In the genomic region with DNA sequence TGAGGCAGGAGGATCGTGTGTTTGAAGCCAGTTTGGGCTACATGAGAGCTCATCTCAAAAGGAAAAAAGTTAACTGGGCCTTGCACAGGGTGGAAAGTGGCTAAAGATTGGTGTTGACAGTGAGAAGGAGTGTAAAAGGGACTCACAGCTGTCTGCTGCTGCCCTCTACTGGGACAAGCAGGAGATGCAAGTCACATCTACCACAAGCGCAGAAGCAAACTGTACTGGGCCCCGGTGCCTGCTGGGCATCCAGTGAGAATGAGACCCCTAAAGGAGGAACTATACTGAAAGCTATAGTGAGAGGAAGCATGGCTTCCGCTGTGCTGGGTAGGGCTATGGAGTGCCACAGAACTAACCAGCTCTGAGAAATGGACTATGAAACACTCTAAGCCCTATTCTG, we compare ENCODE assay signal across 9 mouse cellular contexts. TPM values are rescaled to one million over a fixed set of nuclear protein-coding genes. Genes with fewer than 3 reads are reported as not detected.
DNase-seq lines count a peak whose midpoint lies in the region; ATAC-seq and TF ChIP-seq lines count a peak whose summit lies in the region.
"Had no signal": no experiment of that assay in that cellular context is flagged by ENCODE, and none has a peak within 500 bp of the region (broad histone marks: within the 10 kb centered on the region; RNA-seq: fewer than 3 reads in every experiment).

No protein-coding gene starts in this region.

- no peaks in the 10 kb centered on the region for H3K9me3 ChIP-seq in embryonic facial prominence, embryonic 15.5 days (replicated peaks)
- H3K9me3 ChIP-seq in heart, embryonic 10.5 days, result no peaks in the 10 kb centered on the region
- no peaks in the 10 kb centered on the region for H3K9me3 ChIP-seq in kidney, embryonic 16.5 days (ENCODE audit: low read length)
- H3K9me3 ChIP-seq in stomach, embryonic 14.5 days (ENCODE audit: control insufficient read depth, low read depth, low read length), result no peaks in the 10 kb centered on the region

- H3K4me2 ChIP-seq in embryonic facial prominence, embryonic 15.5 days (replicated peaks), result no peak overlapping the region
- H3K4me2 ChIP-seq in kidney, embryonic 16.5 days (replicated peaks; ENCODE audit: low read depth, low read length), result no peak overlapping the region
- no peak overlapping the region for H3K4me2 ChIP-seq in stomach, embryonic 14.5 days (replicated peaks; ENCODE audit: low read depth, low read length)

- H3K9ac ChIP-seq in embryonic facial prominence, embryonic 15.5 days, result no peak overlapping the region
- H3K9ac ChIP-seq in kidney, embryonic 16.5 days (replicated peaks; ENCODE audit: low read length), result no peak overlapping the region
- no peak overlapping the region for H3K9ac ChIP-seq in stomach, embryonic 14.5 days (replicated peaks; ENCODE audit: low read depth, low read length)

- H3K4me3 ChIP-seq in bone marrow, adult 2 months (replicated peaks; ENCODE audit: control insufficient read depth, low read depth, low read length), result no peak overlapping the region
- H3K4me3 ChIP-seq in embryonic facial prominence, embryonic 15.5 days (replicated peaks), result no peak overlapping the region
- no peak overlapping the region for H3K4me3 ChIP-seq in heart, embryonic 10.5 days
- no peak overlapping the region for H3K4me3 ChIP-seq in kidney, embryonic 16.5 days (ENCODE audit: low read length)
- H3K4me3 ChIP-seq in stomach, embryonic 14.5 days (ENCODE audit: low read depth, low read length), result no peak overlapping the region
- H3K4me3 ChIP-seq: erythroblast, embryonic 14.5 days had no signal

- peak; percentile 87 for TF ChIP-seq CTCF in bone marrow, adult 2 months (IDR thresholded peaks at IDR 0.05; ENCODE audit: control insufficient read depth, insufficient read depth, low read length)

- TF ChIP-seq POLR2A in bone marrow, adult 2 months (IDR thresholded peaks at IDR 0.05; ENCODE audit: borderline replicate concordance, control insufficient read depth, low read depth, low read length), result no peak

- peak; percentile 65 for DNase-seq in CD4-positive helper T cell, adult 2 months (ENCODE audit: low read depth, low spot score)
- peak; percentile 89 for DNase-seq in heart, embryonic 10.5 days (ENCODE audit: low spot score)
- peak; percentile 75 for DNase-seq in liver
- peak; percentile 74 for DNase-seq in naive thymus-derived CD4-positive, alpha-beta T cell, adult 2 months (ENCODE audit: low read depth)

- H3K4me1 ChIP-seq in bone marrow, adult 2 months (ENCODE audit: control insufficient read depth, insufficient read depth, low read length), result no peaks in the 10 kb centered on the region
- no peaks in the 10 kb centered on the region for H3K4me1 ChIP-seq in embryonic facial prominence, embryonic 15.5 days
- no peaks in the 10 kb centered on the region for H3K4me1 ChIP-seq in heart, embryonic 10.5 days
- H3K4me1 ChIP-seq in kidney, embryonic 16.5 days (ENCODE audit: insufficient read depth, low read length), result no peaks in the 10 kb centered on the region
- H3K4me1 ChIP-seq in stomach, embryonic 14.5 days (ENCODE audit: control insufficient read depth, insufficient read depth, low read length), result no peaks in the 10 kb centered on the region

- H3K36me3 ChIP-seq in embryonic facial prominence, embryonic 15.5 days, result peaks cover 30% of the 10 kb centered on the region
- H3K36me3 ChIP-seq in heart, embryonic 10.5 days, result peaks cover 28% of the 10 kb centered on the region
- H3K36me3 ChIP-seq in kidney, embryonic 16.5 days (ENCODE audit: insufficient read depth, low read length), result peaks cover 24% of the 10 kb centered on the region
- peaks cover 3% of the 10 kb centered on the region; the same call in 1 of the 2 replicates for H3K36me3 ChIP-seq in stomach, embryonic 14.5 days (ENCODE audit: control insufficient read depth, insufficient read depth, low read length)

- WGBS in bone marrow, adult 2 months, result 9% methylated on average over 4 of the region's 4 CpGs
- 15% methylated on average over 4 of the region's 4 CpGs for WGBS in embryonic facial prominence, embryonic 15.5 days
- 13% methylated on average over 4 of the region's 4 CpGs for WGBS in heart, embryonic 10.5 days
- WGBS in kidney, embryonic 16.5 days, result 10% methylated on average over 4 of the region's 4 CpGs
- 14% methylated on average over 4 of the region's 4 CpGs for WGBS in stomach, embryonic 14.5 days

- no peak overlapping the region for H3K27ac ChIP-seq in bone marrow, adult 2 months (ENCODE audit: control insufficient read depth, insufficient read depth, low read depth, low read length, poor library complexity)
- H3K27ac ChIP-seq in embryonic facial prominence, embryonic 15.5 days (replicated peaks), result no peak overlapping the region
- H3K27ac ChIP-seq in heart, embryonic 10.5 days, result no peak overlapping the region
- no peak overlapping the region for H3K27ac ChIP-seq in kidney, embryonic 16.5 days (ENCODE audit: low read length)
- H3K27ac ChIP-seq in stomach, embryonic 14.5 days (ENCODE audit: low read length), result no peak overlapping the region

- peak; percentile 57; the same call in 1 of the 2 replicates for ATAC-seq in embryonic facial prominence, embryonic 15.5 days (ENCODE audit: insufficient number of reproducible peaks, low FRiP score, low TSS enrichment, low read depth)
- ATAC-seq in kidney, embryonic 16.5 days (ENCODE audit: low FRiP score, low TSS enrichment), result peak; percentile 75
- ATAC-seq in stomach, embryonic 14.5 days (ENCODE audit: insufficient number of reproducible peaks, insufficient read depth, low FRiP score, low read depth), result peak; percentile 64; the same call in 1 of the 2 replicates

- no peaks in the 10 kb centered on the region for H3K27me3 ChIP-seq in embryonic facial prominence, embryonic 15.5 days
- H3K27me3 ChIP-seq in heart, embryonic 10.5 days (ENCODE audit: insufficient read depth, poor library complexity, severe bottlenecking), result no peaks in the 10 kb centered on the region
- no peaks in the 10 kb centered on the region for H3K27me3 ChIP-seq in kidney, embryonic 16.5 days (ENCODE audit: insufficient read depth, low read length)
- H3K27me3 ChIP-seq in stomach, embryonic 14.5 days (ENCODE audit: control insufficient read depth, insufficient read depth, low read length), result no peaks in the 10 kb centered on the region

RNA-seq across cellular contexts. Expression of a gene that starts 50.2 kb away (rescaled TPM):
- polyA plus RNA-seq in bone marrow, adult 2 months (2011; ENCODE audit: insufficient read depth, insufficient read length, low replicate concordance, missing spikeins), result 34.6 and 35.4 TPM in 2 replicates
- 22.1 and 24.2 TPM in 2 replicates for polyA plus RNA-seq in embryonic facial prominence, embryonic 15.5 days (2015; fragmentation: Nextera tagmentation; extraction: Ambion mirVana)
- polyA plus RNA-seq in heart, embryonic 10.5 days (2016; fragmentation: Nextera tagmentation; extraction: Ambion mirVana), result 17.7 and 17.8 TPM in 2 replicates
- 15.8 and 18.8 TPM in 2 replicates for polyA plus RNA-seq in kidney, embryonic 16.5 days (2015; fragmentation: Nextera tagmentation; extraction: Ambion mirVana)
- polyA plus RNA-seq in stomach, embryonic 14.5 days (2014; fragmentation: Nextera tagmentation; extraction: Ambion mirVana), result 24.5 and 27.6 TPM in 2 replicates

RNA-seq across cellular contexts. Expression of a gene that starts 50.3 kb away (rescaled TPM):
- 4.3 and 8.8 TPM in 2 replicates for polyA plus RNA-seq in bone marrow, adult 2 months (2011; ENCODE audit: insufficient read depth, insufficient read length, low replicate concordance, missing spikeins)
- polyA plus RNA-seq in embryonic facial prominence, embryonic 15.5 days (2015; fragmentation: Nextera tagmentation; extraction: Ambion mirVana), result 70.4 and 75.4 TPM in 2 replicates
- polyA plus RNA-seq in heart, embryonic 10.5 days (2016; fragmentation: Nextera tagmentation; extraction: Ambion mirVana), result 39.1 and 39.2 TPM in 2 replicates
- polyA plus RNA-seq in kidney, embryonic 16.5 days (2015; fragmentation: Nextera tagmentation; extraction: Ambion mirVana), result 37.6 and 39.3 TPM in 2 replicates
- 51.9 and 54.1 TPM in 2 replicates for polyA plus RNA-seq in stomach, embryonic 14.5 days (2014; fragmentation: Nextera tagmentation; extraction: Ambion mirVana)
- polyA plus RNA-seq: erythroblast, embryonic 14.5 days had no signal
